Mouse (Mus musculus) telencephalon, adult 2 months (tissue): ENCODE results near the gene Mst1.

Experiments
- DNase-seq: peaks from one replicate; pipeline ENCODE4 v3.0.0-alpha.2; 2011; ENCODE audit warnings: low read depth, low spot score

Mst1 gene

DNA sequence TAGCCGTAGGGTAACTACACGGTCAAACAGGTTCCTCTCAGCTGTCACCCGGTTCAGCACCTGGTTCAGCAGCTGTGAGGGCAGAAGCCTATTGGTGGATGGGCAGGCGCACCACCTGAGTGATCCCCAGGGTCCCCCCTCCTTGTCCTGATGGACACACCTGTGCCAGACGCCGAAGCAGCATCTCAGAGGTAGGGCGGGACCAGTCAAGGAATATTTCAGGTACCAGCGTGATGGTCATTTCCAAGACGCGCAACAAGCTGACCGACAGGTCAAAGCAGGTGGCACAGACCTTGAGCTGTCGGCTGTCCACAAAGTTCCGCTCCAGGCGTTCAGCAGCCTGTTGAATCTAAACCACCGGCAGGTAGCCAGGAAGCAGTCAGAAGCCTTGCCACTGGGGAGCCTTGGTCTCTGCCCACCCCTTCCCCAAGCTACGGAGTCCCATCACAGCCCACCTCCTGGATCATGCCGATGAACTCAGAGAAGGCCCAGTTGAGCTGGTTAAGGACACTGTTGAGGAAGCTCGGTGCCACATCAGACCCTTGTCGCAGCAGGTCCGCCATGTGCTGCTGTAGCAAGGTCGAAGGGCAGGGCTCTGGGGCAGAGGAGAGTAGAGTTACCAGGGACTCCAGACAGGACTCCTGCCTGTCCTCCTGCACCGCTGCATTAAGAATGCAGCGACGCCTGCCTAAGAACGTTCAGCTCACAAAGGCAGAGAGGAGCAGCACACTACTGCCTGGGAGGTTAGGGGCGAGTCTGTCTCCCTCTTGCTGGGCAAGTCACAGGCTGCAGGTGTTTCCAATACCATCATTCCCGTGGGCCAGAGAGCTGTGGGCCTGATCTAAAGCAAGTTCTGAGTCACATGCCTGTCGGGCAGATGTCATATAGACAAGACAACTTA, 23.6 kb upstream of the Mst1 start:
- DNase-seq = no peak

DNA sequence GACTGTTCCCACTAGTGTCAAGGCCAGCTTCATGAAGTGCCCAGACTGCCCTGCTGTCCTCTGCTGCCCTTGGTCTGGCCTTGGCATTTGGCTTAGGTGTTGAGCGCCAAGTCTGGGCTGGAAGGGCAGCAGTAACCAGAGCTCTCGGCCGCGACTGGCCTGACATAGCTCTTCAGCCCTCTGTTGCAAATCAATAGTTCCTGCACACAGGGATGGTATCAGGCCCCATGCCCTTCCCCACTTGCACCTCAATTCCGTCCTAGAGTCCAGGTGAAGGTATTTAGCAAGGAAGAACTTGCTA, 23.0 kb upstream of the Mst1 start:
- no peak for DNase-seq

DNA sequence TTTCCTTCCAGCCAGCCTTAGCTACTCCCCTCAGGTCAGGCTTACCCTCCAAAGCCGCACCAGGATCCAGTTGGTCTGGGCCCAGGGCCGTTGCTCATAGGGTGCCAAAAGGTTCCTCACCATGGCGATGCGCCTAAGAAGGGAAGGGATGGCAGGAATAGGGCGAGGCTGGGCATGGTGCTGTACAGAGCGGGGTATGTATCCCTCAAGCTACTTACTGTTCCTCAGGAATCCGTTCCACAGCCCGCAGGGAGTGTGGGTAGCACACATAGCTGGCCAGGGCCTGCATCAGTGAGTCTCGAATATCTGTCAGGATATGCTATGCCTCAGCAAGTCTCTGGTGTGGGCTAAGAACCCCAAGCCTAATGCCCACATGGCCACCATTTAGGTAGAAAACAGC, 21.9 kb upstream of the Mst1 start:
- no peak for DNase-seq

DNA sequence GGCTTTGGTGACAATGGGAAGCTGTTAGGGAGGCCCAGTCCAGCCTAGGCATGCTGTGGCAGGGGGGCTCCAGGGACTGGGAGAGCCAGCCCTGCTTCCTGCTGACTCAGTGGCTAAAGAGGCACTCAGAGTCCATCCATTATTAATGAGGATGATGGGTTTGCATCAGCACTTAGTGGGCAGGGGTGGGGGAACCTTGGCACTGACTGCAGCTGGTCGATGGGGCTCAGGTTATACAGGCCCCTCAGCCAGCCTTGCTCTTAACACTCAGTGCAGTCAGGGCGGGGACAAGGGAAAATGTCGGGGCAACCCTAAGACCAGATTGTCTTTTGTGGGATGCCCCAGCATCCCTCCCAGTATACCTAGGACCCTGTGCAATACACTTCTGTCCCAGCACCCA, 18.1 kb upstream of the Mst1 start:
- DNase-seq = no peak

DNA sequence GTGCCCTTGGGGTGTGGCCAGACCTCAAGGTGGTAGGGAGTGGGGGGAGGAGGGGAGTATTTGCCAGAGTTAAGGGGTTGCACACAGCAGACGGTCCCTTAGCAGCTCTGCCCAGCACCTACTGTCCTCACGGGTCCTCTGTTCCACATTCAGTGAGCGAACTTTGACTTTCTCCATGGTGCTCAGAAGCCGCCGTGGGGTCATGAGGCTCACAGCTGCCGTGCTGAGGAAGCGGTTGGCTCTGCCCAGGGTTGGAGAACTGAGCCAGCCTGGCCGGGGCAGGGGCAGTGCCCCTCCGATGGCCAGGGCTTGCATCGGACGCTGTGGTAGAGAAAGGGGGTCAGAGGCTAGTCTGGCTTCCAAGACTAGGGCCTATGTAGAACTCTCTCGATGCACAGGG, 16.9 kb upstream of the Mst1 start:
- DNase-seq = no peak

DNA sequence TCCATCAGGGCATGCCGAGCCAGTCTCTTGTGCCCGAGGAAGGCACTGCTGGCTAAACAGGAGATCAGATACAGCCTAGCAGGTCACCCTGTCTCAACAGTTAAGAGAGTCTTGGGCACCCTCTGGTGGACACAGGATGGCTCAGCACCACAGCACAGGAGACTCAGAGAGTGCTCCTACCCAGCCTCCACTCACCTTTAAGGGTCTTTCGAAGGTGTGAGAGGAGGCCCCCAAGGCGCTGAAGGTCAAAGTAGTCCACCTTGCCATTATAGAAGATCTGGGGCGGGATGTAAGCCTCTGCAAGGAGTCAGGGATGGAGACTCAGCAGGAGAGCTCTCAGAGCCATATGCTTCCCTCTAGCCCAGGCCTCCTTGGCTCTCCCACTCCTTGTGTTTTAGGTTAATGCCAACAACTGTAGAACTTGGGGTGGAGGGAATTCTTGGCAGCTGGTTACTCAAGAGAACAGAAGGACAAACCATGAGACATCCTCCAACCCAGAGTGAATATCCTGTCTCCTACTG, 14.7 kb upstream of the Mst1 start:
- peak; percentile 42 for DNase-seq

DNA sequence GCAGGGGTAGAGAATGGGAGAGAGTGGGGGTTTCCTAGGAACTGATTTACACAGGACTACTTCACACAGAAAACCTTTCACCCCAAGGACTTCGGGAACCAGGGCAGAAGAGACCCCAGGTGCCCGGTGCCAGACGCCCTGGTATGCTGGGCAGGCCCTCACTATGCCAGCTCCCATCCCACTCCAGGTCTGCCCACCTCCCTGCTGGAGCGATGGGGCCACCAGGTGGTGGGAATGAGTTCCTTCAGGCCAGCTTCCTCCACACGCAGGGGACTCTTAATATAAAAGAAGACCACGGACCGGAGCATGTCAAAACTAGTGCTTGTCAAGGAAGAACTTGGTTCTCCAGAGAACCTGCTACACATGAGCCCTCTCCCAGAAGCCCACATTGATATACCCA, 13.0 kb upstream of the Mst1 start:
- DNase-seq = no peak

DNA sequence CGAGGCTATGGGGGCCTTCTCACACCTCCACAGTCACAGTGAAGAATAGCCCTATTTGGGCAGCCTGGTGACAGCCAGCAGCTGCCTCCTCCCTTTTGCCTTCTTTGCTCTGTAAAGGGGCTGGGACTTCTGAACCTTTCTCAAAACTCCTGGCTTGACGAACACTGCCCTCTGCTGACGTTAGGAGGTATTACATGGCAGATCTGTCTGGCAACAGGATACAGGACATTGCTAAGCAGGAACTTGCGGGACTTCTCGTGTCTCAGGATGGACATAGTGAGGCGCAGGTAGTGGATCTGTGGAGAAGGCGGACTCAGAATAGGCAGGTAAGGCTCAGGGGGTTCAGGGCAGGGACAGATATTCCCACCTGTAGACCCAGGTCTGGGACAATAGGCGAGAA, 12.3 kb upstream of the Mst1 start:
- DNase-seq = peak; percentile 60

DNA sequence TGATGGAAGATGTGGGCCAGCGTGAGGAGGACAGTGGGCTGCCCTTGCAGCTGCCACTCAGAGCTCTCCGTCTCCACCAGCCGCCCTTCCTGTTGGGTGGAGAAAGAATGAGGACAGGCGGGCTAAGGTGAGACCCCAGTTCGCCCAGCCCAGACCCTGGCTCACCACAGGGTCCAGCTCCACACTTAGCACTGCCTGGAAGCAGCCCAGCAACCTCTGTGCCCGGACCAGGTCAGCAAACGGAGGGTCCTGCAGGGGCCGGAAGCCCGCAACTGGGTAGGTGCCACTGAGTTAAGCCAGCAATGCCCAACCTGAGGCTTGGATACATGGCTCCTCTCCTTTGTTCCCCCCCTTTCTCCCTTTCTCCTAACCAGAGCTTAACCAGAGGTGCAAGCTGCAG, 11.2 kb upstream of the Mst1 start:
- DNase-seq = no peak

DNA sequence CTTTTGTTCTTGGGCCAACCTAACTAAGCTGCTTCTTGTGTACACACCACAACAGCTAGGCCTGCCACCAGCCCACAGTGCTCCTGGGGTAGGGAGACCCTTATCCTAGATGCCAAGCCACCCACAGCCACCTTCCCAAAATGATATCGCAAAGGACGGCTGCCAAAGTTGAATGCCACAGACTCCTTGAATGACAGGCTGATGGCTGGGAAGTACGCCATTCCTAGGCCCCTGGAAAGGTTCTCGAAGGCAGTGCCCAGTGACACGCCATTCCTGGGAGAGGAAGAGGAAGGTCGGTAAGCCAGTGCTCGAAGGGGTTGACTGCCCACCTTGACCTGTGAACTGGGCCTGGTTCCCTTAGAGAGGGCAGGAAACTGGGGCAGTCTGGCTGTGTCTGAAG, 10.7 kb upstream of the Mst1 start:
- DNase-seq = no peak

DNA sequence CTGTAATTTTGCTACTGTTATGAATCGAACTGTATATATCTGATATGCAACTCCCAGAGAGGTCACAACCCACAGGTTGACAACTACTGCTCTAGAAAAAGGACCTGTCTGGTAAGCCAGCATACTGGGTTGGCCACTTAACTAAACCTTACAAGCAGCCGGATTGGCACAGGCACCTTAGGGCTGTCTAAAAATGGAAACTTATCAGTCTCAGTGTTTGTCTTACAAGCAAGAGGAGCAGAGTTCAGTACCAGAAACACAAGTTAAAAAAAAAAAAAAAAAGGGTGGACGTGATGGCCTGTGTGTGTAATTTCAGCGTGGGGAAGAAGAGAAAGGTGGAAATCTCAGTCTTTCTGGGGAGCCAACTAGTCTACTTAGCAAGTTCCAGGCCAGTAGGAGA, 8.4 kb upstream of the Mst1 start:
- DNase-seq = no peak

DNA sequence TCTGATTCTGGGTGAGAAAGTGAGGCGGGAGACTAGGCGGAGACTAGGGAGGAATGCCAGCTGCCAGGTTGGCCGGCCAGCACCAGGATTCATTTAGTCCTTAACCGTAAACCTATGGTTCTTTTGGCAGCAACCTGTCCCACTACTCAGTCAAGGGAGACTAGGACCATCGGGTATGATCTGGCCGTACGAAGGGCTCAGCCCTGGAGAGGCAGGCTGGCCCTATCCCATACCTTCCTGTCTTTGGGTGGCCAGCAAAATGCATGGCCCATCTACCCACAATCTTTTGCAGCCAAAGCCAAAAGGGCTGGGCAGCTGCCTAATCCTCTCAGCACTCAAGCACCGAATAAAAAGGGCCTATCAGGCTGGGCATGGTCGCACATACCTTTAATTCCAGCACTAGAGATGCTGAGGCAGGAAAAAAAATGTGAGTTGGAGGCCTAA, 7.7 kb upstream of the Mst1 start:
- DNase-seq = no peak

DNA sequence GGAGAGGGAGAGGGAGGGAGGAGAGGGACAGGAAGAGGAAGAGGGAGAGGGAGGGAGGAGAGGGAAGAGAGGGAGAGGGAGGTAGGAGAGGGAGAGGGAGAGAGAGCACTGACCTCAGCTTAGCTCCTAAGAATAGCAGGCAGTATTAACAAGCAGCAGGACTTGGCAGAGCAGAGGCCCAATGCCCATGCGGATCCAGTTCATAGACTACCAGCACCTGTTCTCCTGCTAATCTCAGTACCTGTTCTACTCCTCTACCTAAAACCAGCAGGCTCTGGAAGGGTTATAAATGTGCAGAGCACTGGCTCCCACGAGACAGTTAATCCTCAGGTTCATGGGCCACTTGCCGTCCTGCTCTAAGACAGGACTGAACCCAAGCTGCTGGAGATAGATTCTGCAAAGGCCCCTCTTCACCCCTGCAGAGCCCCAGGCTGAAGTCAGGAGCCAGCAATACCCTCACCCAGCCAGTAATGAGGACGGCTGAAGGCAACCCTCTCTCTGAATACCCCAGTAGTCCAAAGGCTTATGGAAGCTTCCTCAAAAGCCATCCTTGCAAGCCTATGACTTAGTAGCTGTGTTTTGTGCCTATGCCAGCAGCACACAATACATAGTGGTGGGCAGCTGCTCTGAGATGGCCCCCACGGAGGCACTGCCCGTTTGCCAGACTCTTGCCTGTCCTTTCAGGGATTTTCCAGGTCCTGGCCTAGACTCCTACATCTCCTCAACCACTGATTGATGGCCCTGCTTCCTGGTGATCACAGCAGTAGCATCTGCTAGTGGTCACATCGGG, 6.9 kb upstream of the Mst1 start:
- DNase-seq = no peak

DNA sequence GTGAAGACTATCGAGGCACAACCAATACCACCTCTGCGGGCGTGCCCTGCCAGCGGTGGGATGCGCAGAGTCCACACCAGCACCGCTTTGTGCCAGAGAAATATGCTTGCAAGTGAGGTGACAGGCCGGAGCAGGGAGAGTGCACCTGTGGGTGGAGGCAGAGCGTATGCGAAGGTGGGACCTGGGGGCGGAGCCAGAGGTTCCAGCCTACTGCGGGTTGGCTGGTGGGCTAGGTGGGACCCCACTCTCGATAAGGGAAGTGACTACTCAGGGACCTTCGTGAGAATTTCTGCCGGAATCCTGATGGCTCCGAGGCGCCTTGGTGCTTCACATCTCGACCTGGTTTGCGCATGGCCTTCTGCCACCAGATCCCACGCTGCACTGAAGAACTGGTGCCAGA, 2.3 kb downstream of the Mst1 start:
- no peak for DNase-seq

DNA sequence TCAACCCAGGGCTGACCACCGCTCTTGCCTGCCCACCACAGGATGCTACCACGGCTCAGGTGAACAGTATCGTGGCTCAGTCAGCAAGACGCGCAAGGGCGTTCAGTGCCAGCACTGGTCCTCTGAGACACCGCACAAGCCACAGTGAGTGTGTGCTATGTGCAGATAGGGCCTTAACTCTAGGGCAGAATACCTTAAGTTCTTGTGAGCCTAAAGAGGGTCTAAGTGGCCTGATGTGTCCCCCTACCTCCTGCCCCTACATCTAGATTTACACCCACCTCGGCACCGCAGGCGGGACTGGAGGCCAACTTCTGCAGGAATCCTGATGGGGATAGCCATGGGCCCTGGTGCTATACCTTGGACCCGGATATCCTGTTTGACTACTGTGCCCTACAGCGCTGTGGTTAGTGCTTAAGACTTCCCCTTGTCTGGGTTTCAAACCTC, 2.8 kb downstream of the Mst1 start, which contains the start of gene Rnf123:
Rnf123 (minus strand) TSS at position 359 of the 444 bp plus-strand sequence.
- DNase-seq = no peak

DNA sequence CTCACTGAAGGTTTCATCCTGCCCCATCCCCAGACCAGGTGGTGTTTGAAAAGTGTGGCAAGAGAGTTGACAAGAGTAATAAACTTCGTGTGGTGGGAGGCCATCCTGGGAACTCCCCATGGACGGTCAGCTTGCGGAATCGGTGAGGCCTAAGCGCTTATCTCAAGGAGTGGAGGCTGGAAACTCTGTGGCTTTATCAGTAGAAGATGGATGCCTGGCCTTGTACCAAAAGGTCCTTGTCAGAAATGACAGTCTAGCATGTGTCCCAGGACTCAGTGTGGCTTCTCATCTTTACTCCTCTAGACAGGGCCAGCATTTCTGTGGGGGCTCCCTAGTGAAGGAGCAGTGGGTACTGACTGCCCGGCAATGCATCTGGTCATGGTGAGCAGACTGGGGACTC, 3.3 kb downstream of the Mst1 start:
- no peak for DNase-seq

DNA sequence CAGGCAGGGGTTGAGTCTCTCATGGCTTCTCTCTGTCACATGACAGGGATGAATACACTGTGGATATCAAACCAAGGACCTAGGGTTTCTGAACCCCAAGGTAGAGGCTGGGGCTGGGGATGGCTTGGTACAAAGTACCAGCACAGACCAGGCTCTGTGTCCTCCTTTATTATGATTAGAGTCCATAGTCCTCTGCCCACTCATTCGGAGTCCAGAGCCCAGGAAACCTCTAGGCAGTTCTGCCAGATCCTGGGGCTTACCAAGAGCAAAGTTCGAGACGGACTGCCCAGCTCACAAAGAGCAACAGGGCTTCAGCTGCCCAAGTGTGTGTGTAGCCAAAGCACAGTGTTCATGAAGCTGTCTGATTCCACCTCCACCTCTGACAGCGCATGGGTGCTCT, 5.0 kb downstream of the Mst1 start:
- no peak for DNase-seq

DNA sequence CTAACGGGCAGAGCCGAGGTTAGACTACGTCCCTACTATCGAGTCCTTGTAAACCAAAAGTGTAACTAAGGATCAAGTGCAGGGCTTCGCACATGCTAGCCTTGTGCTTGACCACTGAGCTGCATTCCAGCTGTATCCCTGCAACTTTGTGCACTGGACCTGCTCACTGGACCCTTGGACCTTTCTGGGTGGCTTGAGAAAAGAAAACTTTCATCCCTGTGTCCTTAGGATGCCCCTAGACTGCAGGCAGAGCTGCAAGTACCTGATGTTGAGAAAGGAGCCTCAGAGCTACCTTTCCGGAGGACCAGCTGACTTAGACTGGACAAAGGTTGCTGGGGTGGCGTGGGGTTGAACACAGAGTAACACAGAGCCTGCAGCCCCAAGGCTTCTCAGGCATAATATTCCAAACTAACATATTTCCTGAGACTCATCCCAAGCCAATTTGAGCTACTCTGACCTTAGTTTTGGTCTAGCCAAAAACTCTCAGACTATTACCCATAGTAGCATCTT, 10.4 kb downstream of the Mst1 start:
- no peak for DNase-seq

DNA sequence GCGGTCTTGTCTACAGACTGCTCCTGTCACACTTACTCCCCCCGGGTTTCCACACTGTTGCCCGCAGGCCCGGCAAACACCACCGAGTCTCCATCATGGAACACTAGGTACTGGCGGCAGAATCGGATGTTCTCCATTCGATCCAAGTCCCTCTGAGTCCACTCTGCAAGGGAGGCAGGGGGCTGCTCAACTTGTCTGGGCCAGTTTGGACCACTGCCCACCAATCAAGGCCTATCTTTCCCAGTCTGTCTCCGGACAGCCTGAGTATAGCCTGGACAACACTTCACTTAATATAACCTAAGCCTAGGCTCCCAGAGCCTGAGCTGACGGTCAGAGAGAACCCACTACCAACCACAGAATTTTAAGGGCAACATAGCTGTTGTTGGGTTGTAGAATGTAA, 13.3 kb downstream of the Mst1 start:
- DNase-seq = no peak

DNA sequence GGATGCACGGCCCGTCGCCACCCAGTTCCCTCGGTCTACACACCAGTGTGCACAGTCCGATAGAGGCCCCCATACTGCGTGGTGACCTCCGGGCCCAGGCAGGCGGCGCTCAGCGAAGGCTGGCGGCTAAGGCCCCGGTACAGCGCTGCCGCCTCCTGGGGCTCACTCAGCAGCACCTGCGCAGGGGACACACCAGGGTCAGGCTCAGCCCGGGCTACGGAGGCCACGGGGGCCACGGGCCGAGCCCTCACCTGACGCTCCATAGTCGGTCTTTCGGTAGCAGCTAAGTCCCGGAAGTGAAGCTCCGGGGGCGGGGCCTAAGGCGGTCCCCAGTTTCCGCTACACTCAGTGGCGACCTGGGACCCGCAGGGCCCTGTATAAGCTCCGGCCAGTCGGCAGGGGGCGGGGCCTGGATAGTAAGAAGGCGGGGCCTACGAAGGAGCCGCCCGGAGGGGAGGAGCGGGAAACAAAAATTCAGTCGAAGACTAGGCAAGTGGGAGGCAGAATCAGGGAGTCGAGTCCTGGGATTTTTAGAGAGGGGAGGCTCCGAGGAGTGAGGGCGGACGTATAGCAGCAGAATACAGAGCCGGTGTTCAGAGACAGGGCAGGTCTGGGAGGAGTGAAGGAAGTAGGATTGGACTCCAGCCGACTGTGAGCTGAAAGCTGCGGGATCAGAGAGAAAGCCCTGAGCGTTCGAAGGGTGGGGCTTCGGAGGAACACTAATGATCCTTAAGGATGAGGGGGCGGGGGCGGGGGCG, 14.1 kb downstream of the Mst1 start, which contains the start of gene Apeh:
Apeh (minus strand) TSS at position 423 of the 758 bp plus-strand sequence.
- DNase-seq = peak; percentile 71

DNA sequence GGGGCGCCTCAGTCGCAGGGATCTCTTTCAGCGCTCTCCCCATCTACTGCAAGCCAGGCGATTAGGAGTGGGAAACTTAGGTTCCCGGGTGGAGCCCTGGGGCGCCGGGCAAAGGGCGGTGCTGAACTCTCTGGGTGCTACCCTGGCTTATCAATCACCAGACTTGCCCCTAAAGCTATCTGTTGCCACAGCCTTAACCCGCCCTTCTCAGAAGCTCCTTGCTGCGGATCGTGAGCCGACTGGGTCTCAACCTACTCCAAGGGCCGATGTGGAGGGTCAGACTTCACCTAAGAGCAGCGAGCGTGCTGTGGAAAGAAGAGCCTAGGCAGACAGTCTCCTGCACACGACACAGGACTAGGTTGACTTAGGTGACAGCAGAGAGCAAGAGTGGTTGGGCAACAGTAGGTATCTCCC, 14.8 kb downstream of the Mst1 start:
- DNase-seq = no peak

DNA sequence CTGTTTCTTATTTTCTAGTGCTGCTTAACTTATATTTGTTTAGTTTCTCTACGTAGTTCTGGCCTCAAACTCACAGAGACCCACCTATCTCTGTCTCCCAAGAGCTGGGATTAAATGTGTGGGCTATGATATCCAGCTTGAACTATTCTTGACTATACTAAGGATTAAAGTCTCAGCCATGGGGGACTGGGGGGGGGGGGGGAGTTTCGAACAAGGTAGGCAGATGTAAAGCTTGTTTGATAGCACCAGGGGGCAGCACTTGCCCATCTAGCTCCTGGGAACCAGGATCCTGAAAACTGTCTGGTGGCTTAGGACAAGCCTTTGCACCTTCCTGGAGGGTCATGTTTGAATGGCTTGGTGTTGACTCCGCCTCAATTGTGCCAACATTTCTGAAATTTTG, 15.3 kb downstream of the Mst1 start:
- peak; percentile 55 for DNase-seq
